Mouse (Mus musculus) urinary bladder, postnatal 14 days (tissue): Measurements from ENCODE around the gene Anapc16.
A peak's percentile ranks its signal among the peaks of the same experiment; 100 is the strongest.
"Not testable (repeated sequence)": the region's sequence is repeated elsewhere in the genome, so short reads cannot be mapped to it uniquely, and the experiment has no call there.

ENCODE experiments used
- DNase-seq: peaks from one replicate; pipeline ENCODE4 v3.0.0; 2021; ENCODE audit warnings: low spot score

The Anapc16 gene

DNA sequence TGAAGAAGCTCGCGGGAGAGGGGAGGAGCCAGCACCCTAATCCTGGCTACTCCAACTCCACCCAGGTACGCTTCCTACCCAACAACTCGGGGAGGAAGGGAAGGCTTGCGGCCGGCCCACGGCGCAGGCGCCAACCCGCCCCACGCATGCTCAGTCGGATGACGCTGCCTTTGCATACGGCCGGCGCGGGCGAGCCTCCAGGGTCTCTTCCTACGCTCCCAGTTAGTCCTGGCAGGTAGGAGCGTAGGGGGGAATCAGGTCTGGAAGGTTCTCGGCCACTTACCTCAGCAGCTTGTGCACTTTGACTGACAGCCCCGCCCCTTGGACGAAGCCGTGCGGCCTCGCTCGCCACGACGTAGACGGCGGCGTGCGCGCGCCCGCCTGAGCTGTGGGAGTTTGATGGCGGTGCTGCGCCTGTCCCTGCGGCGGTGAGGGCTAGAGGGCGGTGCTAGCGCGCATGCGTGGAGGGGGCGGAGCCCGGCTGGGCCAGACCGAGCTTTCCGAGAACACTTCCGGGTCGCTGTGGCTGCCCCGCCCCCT, at the start of gene Anapc16, which contains the start of gene Ascc1:
Gene Anapc16 (minus strand): TSS at position 463 of the 540 bp plus-strand sequence.
Gene Ascc1 (plus strand): TSS at position 133 of the 540 bp plus-strand sequence.
- DNase-seq, result peak; percentile 97

DNA sequence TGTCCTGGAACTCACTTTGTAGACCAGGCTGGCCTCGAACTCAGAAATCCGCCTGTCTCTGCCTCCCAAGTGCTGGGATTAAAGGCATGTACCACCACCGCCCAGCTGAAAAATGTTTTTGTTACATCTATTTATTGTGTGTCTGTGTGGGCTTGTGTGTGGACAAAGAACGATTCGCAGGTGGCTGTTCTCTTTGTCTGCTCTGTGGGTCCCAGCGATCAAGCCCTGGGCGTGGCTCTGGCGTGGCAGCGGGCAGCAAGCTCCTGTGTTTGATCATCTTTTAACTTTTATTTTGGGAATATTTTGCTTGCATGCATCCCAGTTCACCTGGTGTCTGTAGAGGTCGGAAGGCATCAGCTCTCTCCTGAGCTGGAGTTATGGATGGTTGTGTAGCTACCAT, 47.6 kb upstream of the Anapc16 start:
- DNase-seq, result no peak

DNA sequence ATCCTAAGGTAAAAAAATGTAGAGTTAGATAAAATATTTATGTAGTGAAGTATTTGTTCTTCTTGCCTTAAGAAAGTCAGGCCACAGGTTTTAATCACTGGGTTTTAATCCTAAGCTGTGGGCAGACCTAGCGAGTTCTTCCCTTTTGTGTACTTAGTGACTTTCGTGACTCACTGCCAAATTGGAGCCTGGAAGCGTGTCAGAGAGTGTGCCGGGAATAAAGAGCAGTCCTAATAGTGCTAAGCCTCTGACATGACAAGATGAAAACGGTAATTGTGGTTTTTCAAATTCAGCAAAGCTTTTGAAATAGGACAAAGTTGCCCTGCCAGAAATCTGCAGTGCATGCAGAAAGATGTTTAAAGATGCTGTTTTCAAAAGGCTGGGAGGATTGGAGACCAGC, 43.8 kb upstream of the Anapc16 start:
- DNase-seq, result peak; percentile 53

DNA sequence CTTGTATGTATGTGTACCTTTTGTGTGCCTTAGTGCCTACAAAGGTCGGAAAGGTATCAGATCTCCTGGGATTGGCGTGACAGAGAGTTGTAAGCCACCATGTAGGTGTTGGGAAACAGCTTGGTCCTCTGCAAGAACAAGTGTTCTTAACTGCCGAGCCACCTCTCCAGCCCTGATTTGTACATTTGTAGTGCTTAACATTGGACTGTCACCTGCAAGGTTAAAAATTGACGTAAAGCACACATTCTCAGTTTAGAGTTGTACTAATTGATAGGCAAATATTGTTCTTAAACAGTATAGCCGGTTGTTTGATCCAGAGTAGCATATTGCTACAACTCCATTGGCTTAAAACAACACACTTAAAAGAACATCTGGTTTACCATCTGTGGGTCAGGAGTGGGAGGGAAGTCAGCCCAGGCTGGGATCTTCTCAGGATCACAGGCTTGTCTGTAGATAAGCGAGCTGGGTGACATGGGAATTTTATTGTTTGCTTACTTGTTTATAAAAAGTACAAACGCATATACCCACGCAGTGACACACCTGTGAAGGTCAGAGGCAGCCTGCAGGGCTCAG, 39.5 kb upstream of the Anapc16 start:
- DNase-seq, result no peak

DNA sequence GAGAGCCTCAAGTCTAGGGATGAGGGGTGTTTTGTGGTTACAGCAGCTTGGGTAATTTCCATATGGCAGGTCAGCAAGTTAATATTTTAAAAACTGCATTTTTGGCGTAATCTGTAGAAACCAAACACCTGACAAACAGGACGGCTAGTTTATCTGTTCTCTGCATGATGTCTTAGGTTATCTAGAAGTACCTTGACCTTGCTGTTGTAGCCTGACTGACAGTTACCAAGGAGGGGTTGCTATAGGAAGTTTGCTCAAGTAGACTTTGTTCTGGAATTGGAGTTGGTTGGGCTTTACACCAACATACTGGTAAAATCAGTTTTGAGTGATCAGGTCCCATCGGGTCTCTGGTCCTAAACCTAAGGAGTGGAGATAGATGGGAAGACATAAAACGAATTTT, 32.8 kb upstream of the Anapc16 start:
- no peak for DNase-seq

DNA sequence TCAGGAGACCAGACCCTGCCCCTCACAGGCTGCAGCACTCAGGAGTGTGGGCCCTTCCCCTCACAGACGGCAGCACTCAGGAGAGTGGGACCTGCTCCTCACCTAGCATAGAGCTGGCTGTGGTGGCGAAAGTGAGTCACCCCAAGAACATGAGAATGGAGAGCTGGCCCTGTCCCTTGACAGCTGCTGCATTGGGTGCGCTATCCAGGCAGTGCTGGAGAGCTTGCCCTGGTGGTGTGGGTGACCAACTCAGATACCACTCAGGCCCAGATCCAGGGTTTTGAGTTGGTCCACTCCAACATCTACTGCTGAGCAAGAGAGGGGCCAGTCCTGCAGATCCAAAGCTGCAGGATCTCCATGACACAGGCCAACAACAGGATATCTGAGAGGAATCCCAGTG, 31.7 kb upstream of the Anapc16 start:
- DNase-seq, result no peak

DNA sequence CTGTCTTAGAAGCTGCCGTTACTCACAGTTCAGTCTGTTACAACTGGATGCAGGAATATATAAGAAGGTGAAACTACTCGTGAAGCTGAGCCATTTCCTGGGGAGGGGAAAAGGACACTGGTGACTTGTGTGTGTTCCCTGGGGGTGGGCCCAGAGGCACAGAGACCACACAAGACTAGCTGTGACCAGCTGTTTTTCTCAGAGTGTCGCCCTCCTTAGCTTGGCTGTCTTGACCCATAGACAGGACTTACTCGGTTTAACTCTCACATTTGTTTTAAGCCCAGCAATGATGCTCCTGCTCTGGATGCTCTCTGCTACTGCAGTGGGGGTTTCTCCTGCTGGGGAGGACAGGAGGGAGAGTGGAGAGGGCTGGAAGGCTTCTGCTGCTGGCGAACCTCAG, 30.1 kb upstream of the Anapc16 start:
- no peak for DNase-seq

DNA sequence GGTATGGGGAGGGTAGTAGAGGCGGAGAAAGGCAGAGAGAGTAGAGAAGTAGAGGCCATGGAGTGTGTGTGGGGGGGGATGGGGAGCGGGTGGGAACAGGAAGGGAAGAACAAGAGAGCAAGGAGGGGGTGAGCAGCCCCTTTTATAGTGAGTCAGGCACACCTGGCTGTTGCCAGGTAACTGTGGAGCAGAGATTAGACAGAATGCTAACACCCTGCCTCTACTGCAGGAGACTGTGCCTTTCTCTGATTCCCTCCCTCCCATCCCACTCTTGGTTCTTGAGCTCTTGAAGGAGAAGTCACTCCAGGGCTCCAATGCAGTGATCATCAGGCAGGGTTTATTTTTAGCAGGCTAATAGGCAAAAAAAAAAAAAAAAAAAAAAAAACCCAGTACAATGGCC, 29.7 kb upstream of the Anapc16 start:
- no peak for DNase-seq

DNA sequence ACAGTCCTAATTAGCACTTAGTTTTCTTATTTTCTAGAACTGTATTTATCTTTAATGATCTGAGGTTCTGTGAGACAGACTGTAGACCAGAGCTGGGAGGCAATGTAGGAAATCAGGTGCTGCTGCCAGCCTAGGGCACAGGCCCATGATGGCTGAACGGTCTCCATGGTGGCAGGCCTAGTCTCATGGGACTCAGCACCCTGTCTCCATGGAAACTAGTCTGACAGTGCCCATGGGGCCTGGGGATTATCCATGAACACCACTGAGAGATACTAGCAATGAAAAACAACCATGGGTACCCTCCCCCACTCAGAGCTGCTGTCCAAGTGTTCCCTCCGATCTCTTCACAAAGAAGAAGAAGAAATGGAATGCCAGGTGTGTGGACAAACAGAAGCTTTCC, 29.1 kb upstream of the Anapc16 start:
- DNase-seq, result no peak

DNA sequence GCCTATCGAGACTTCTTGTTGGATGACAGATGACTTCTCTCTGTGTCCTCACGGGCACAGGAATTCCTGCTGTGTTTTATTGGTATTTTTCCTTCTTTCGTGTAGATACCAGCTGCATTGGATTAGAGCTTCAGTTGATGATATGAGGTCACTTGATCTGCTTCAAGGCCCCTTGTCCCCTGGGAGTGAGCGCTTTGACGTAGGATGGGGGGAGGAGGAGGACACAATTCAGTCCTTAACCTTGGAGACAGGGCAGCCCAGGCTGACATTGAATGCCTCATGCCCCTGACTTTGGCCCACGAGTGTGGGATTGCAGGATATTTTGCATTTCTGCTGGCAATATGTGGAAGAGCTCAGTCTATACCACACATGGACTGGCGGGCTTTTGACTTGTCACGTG, 28.6 kb upstream of the Anapc16 start:
- no peak for DNase-seq

DNA sequence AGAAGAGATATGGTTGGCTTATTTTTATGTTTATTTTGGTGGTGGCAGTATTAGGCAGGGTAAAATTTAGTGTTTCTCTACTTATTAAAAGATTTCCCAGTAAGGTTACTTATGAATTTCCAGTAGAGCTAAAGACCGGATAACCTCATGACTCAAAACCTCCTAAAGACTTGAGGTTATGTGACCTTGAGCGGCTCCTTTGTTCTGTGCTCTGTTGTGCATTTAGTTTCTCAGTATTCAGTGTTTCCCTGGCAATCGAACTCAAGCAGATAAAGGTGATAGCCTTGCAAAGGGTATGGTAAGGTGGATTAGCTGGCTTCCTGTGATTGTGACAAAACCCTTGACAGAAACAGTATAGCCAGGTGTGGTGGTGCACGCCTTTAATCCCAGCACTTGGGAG, 26.5 kb upstream of the Anapc16 start:
- DNase-seq, result no peak

DNA sequence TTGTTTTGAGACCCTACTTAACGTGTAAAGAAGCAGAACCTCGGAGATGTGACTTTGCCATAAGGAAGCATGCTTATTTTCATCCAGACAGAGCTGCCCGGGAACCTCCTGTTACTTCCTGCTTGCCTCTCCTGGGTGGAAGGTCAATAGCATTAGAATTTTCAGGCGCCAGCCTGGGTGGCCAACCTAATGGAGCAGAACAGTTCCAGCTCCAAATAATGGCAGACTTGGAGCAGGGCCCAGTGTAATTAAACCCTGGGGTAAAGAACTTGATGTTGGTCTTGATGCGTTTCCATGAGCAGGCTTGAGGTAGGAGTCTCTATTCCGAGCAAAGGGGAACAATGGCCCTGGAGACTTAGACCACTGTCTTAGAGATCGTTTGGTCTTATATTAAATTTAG, 26.0 kb upstream of the Anapc16 start:
- peak; percentile 24 for DNase-seq

DNA sequence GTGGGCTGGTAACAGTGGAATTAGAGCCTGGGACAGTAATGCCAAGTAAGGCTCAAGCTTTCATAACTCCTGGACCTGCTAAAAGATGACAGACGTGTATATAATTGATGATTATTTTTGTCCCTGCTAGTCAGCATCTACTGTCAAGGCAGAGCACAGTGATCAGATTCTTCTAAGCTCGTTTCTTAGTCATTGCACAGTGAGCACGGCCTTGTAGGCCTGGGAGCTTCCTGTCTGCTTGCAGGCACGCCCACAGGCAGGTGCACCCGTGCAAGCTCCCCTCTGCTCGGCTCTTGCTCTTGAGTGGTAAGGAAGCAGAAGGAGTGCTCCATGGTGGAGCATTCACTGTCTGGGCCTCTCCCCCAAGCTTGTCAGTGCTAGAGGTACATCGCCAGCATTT, 25.2 kb upstream of the Anapc16 start:
- no peak for DNase-seq

DNA sequence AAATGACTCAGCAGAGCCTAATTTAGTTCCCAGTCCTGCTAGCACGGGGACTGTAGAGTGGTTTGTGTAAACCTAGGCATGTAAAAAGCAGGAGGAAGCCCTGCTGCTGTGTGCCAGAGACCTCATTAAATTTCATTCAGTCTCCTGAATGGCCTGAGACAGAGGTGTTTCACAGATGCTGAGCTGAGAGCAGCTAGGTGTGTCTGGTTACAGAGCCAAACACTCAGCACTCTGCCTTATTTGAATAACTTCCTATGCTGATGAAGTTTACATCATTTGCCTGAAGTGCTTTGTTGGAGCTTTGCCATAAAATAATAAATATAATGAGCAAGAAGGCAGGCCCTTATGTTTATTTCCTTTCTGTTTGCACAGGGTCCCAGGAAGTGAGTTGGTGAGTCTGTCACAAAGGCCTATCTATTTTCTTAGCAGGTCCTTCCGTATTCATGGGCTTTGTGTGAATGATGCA, 24.7 kb upstream of the Anapc16 start:
- DNase-seq, result no peak

DNA sequence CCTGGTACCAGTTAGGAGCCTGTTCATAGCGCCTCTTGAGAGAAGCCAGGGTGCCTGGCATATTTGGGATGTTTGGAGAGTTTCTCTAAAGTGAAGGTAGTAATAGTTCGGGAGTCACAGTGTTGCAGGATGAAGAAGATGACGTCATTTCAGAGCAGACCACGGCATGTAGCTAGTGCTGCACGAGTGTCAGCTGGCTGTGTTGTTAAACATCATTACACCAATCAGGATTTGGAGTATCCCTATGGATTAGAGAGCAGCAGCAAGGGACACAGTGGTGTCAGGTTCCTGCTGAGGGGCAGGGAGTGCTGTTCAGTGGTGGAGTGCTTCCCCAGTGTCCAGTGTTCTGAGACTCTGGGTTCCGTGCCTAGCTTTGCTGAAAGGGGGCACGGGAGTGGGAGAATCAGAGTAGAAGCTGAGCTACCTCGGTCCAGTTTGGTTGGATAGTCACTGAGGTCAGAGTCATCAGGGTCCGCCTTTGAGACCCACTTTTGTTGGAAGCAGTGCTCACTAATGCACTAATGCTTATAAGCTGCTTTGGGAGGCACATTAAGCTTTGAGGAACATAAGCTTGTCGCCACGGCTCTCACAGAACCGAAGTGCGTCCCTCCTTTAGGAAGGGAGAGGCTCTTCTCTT, 23.9 kb upstream of the Anapc16 start:
- no peak for DNase-seq

DNA sequence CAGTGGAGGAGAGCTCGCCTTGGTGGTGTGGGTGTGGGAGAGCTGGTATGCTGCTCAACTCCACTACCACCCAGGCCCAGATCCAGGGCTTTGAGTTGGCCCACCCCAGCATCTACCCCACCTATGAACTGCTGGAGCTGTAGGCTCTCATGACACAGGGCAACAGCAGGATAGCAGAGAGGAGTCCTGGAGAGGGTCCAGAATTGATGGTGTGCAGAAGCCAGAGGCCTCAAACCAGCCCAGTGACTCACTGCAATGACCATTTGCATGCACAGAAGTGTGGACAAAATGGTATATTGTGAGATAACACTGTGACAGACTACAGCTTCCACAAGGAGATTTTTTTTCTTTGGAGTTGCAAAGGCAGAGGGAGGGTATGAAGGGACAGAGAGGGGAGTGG, 20.8 kb upstream of the Anapc16 start:
- no peak for DNase-seq

DNA sequence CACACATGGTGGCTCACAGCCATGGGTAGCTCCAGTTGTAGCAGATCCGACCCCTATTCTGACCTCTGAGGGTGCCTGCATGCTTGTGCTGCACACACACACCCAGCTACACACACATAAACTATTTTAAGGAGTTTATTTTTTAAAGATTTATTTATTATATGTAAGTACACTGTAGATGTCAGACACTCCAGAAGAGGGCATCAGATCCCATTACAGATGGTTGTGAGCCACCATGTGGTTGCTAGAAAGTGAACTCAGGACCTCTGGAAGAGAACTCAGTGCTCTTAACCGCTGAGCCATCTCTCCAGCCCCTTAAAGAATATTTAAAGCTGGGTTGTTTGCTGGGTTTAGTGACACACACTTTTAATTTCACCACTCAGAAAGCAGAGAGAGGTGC, 16.4 kb upstream of the Anapc16 start:
- DNase-seq, result no peak

DNA sequence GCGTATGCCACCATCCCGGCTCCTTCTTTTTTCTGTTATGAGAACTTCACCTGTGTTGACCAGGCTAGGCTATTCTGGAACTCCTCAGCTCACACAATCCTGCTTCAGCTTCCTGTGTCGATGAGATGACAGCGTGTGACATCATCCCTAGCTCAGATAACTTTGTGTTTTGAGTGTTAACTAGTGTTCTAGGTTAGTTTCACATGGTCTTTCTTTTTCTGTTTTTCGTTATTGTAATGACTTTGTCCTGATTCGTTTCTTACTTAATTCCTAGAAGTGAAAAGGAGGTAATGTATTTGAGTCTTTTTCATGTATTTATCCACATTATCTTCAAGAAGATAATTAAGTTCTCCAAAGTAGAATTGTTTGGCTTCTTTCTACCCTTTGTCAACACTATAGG, 13.3 kb upstream of the Anapc16 start:
- no peak for DNase-seq

DNA sequence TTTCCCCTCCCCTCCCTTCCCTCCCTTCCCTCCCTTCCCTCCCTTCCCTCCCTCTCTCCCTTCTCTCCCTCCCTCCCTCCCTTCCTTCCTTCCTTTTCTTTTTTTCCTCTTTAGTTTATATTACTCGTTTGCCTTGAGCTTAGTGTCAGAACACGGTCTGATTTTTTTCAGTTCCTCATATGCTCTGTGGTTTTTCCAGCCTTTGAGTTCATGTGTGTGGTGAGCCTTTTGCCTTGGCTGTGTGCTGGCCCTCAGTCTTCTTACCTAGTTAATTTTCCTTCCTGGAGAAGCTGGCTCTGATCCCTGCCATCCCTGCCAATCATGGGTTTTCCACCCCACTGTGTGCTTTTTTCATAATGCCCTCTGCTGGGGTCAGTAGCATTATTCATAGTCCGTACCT, 6.2 kb upstream of the Anapc16 start:
- no peak for DNase-seq

DNA sequence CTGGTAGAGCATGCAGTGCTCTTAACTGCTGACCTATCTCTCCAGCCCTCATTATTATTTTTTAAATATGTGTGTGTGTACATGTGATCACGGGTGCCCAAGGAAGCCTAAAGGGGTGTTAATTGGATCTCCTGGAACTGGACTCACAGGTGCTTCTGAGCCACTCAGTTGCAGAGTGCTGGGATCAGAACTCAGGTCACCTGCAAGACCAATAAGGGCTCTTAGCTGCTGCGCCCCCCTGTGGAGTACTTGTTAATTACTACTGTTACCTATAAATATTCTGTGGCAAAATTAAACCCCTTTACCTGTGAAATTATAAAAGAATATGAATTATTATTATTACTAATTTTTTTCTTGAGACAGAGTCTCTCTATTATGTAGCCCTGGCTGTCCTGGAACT, 2.3 kb upstream of the Anapc16 start:
- peak; percentile 39 for DNase-seq

DNA sequence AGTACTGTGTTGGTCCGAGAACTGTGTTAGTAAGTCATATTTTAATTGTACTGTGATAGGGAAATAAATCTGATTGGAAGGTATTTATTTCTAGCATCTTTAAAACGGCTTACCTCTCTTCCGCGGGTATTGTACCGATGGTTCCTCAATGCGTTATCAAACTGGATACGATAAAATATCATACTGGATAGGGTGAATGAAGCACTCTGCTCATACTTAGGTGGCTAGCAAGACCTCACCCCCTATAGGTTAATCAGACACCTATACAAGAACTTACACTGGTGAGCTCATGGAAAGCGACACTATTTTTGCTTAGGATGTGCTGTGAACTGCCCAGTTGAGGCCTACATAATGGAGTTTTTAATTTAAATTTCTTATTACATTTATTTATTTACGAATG, 912 bp upstream of the Anapc16 start:
- no peak for DNase-seq

DNA sequence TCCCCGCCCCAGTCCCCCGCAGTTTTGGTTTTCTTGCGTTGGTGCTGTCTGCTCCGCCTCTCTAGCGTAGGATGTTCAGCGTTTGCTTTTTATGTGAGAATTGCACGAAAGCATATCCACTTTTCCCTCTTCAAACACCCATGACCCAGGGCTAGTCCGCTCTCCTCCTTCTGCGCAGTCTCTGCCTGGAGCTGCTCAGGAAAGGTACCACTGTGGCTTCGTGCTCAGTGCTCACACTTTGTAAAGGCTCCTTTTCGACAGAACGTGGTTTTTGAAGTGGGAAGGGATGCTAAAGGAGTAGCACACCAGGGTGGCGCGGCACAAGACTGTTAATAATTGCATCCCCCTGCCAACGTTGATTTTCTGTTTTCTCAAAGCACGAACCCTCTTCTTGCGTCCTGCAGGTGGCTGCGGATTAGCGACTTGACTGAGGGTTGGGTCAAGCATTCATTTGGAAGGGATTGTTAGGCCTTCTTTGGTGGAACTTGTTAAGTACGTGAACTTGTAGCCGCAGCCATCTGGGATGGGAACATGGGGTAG, 348 bp upstream of the Anapc16 start:
- DNase-seq, result no peak

DNA sequence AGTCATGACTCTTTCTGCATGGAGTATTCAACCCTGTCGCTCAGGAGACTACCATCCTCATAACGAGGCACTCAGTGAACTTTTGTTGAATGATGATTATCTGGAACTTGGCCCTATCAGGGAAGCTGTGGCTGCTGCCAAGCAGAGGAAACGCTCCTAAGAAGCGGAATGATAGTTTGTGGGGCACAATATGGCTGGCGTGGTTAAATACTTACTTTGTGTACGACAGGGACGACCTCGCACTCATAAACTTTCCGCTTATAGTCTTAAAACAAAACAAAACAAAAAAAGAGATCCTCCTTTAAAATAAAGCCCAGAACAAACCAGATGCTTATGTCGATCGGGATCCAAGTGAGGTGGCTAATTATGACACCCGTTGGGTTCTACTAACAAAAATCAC, 732 bp downstream of the Anapc16 start:
- peak; percentile 23 for DNase-seq

DNA sequence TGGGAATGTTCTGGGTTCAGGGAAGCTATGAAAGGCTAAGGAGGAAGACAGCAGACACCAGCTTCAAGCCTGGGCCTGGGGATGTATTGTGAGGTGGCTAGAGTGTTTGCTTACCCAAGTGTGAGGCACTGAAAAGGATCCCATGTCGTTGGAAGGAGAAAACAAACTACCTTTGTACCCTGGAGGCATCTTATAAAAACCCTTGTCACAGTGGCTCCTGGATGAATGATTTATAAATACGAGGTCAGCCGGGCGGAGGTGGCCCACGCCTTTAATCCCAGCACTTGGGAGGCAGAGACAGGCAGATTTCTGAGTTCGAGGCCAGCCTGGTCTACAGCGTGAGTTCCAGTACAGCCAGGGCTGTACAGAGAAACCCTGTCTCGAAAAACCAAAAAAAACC, 1.3 kb downstream of the Anapc16 start:
- not testable (repeated sequence) for DNase-seq
